Mouse (Mus musculus): Measurements from ENCODE around the gene Snrpb2. TPM values are rescaled to one million over a fixed set of nuclear protein-coding genes. Genes with fewer than 3 reads are reported as not detected.

Gene Snrpb2
- polyA plus RNA-seq, 1 experiment from 2014 or later: 129 TPM

DNA sequence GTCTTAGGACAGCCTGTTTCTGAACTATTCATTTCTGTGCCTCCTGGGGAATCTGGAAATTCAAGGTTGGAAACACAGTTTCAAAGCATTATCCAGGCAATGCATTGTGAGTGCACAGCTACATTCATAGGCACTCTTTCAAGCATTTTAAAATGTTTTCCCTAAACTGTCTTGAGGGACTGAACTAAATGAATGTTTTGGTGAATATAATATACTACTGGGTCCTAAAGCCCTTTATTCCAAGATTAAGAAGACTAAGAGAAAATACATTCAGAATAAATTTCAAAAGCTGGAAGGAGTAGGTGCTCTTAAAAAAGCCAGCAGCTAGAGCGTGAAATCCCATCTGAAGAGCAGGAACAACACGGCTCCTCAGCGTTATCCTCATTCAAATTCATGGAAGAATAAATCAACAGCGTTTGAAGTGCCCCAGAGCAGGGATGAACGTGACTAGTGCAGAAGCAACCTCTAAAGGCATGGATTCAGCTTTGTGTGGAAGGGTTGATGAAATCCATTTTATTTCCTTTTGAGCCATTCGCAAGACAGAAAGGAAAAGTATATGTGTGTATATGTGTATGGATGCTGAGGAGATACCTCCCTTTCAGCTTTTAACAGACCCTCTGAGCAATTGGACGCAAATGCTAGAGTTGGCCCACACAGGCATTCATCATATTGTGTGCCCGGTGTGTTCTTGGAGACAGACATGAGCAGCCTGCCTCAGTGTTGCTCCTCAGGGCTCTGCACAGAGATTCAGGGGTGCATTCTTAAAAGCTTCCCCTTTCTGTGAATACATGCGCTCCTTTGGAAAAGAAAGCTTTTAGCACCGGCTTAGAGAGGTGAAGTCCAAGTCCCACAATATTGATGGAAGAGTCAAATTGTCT, 30.2 kb upstream of the Snrpb2 start:
- H3K36me3 ChIP-seq (ENCODE audit: control insufficient read depth, insufficient read depth, low read length): no peaks in the 10 kb centered on the region
- no peaks in the 10 kb centered on the region for H3K4me1 ChIP-seq (replicated peaks; ENCODE audit: control insufficient read depth, insufficient read depth, low read length)
- ATAC-seq (replicated peaks; ENCODE audit: low FRiP score) (peak; percentile 74), DNase-seq (ENCODE audit: low spot score) (no peak)
- no peaks in the 10 kb centered on the region for H3K9me3 ChIP-seq (ENCODE audit: control insufficient read depth, low read length)
- no peak overlapping the region for H3K4me2 ChIP-seq (ENCODE audit: low read depth, low read length, severe bottlenecking)
- no peak overlapping the region for H3K9ac ChIP-seq (ENCODE audit: low read length)
- no peak overlapping the region for H3K4me3 ChIP-seq (ENCODE audit: low read depth, low read length)
- 50% methylated on average over 10 of the region's 10 CpGs for WGBS
- H3K27me3 ChIP-seq (ENCODE audit: control insufficient read depth, insufficient read depth, low read length): no peaks in the 10 kb centered on the region
- H3K27ac ChIP-seq (ENCODE audit: low read depth, low read length): no peak overlapping the region

DNA sequence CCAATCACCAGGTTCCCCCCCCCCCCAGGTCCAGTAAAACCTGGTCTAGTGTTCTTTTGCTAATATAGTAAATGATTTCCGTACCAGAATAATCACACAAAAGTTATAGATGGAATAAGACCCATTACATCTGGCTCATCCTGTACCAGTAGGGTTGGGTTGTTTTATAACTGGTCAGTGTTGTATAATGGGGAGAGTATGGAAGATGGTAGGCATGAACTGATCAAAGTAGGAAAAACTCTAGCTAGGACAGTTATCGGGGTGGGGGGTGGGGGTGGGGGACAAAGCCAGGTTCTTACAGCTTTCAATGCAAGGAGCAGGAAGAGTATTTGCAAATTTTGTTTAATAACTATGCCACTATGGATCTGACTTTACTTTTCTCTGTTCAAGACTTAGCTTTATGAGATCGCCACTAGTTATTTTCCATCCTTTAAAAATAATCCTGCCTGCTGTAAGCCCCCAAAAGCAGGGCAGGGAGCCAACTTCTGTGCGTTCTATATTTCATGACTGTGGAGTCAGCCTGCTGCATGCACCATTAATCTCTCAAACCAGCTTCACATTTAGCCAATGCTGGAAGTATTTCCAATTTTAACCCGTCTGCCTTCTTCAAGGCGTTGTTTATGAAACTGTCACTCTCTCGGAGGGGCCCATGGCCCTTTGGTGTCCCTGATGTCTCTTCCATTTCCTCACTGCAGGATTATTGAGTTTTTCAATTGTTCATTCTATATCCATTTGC, 28.3 kb upstream of the Snrpb2 start:
- H3K4me1 ChIP-seq (replicated peaks; ENCODE audit: control insufficient read depth, insufficient read depth, low read length): no peaks in the 10 kb centered on the region
- DNase-seq (ENCODE audit: low spot score) (no peak), ATAC-seq (replicated peaks; ENCODE audit: low FRiP score) (no peak)
- WGBS: 91% methylated on average over 7 of the region's 7 CpGs
- H3K27me3 ChIP-seq (ENCODE audit: control insufficient read depth, insufficient read depth, low read length): no peaks in the 10 kb centered on the region
- no peaks in the 10 kb centered on the region for H3K9me3 ChIP-seq (ENCODE audit: control insufficient read depth, low read length)
- no peak overlapping the region for H3K4me3 ChIP-seq (ENCODE audit: low read depth, low read length)
- H3K36me3 ChIP-seq (ENCODE audit: control insufficient read depth, insufficient read depth, low read length): no peaks in the 10 kb centered on the region
- no peak overlapping the region for H3K9ac ChIP-seq (ENCODE audit: low read length)
- no peak overlapping the region for H3K4me2 ChIP-seq (ENCODE audit: low read depth, low read length, severe bottlenecking)
- no peak overlapping the region for H3K27ac ChIP-seq (ENCODE audit: low read depth, low read length)

DNA sequence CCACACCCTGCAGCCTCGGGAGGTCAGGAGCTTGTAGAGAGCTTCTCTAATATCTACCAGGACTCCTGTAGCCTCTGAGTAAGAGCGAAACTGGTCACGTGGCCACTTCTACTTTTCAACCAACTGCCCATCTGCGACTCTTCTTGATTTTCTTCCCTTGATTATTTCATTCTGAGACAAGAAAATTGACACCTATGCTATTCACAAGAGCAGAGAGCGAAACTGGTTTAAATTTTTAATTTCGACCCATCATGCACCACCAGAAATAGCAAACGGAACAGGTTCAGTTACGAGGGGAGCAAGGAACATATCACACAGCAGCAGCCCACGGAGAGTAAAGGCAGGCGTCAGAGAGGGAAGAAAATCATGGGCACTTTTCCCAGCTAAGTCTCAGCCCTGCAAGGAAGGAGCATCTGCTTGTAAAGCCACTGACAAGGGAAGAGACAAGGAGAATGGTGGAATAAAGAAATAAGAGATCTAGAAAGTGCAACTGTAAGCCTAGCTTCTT, 27.7 kb upstream of the Snrpb2 start:
- Histone ChIP-seq H3K27ac (ENCODE audit: low read depth, low read length) (no peak overlapping the region), H3K4me3 (ENCODE audit: low read depth, low read length) (no peak overlapping the region), H3K4me1 (replicated peaks; ENCODE audit: control insufficient read depth, insufficient read depth, low read length) (no peaks in the 10 kb centered on the region), H3K27me3 (ENCODE audit: control insufficient read depth, insufficient read depth, low read length) (no peaks in the 10 kb centered on the region), H3K36me3 (ENCODE audit: control insufficient read depth, insufficient read depth, low read length) (no peaks in the 10 kb centered on the region), H3K9me3 (ENCODE audit: control insufficient read depth, low read length) (no peaks in the 10 kb centered on the region), H3K9ac (ENCODE audit: low read length) (no peak overlapping the region), H3K4me2 (ENCODE audit: low read depth, low read length, severe bottlenecking) (no peak overlapping the region)
- ATAC-seq (replicated peaks; ENCODE audit: low FRiP score): no peak
- DNase-seq (ENCODE audit: low spot score): no peak
- 89% methylated on average over 10 of the region's 10 CpGs for WGBS

DNA sequence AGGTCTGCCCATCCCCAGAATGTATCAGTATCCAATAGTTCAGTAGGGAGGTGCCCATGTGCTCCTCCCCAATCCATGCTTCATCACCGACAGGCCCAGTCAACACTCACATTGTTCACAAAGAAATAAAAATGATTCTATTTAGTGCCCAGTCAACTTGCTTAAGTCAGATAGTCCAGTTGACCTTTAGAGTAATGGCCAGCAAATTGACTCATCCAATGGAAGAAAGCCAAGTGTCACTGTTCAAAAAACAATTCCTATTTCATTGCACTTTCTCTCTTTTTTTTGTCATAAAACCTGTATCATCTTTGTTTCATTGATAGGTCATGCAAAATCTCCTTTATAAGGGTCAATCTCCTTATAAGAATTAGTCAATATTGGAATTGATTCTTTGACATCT, 21.2 kb upstream of the Snrpb2 start:
- no peaks in the 10 kb centered on the region for H3K36me3 ChIP-seq (ENCODE audit: control insufficient read depth, insufficient read depth, low read length)
- H3K27ac ChIP-seq (ENCODE audit: low read depth, low read length): no peak overlapping the region
- ATAC-seq (replicated peaks; ENCODE audit: low FRiP score) (no peak), DNase-seq (ENCODE audit: low spot score) (no peak)
- WGBS: 86% methylated on average over 1 of the region's 1 CpGs
- no peaks in the 10 kb centered on the region for H3K9me3 ChIP-seq (ENCODE audit: control insufficient read depth, low read length)
- no peak overlapping the region for H3K4me3 ChIP-seq (ENCODE audit: low read depth, low read length)
- no peak overlapping the region for H3K9ac ChIP-seq (ENCODE audit: low read length)
- no peaks in the 10 kb centered on the region for H3K4me1 ChIP-seq (replicated peaks; ENCODE audit: control insufficient read depth, insufficient read depth, low read length)
- no peaks in the 10 kb centered on the region for H3K27me3 ChIP-seq (ENCODE audit: control insufficient read depth, insufficient read depth, low read length)
- no peak overlapping the region for H3K4me2 ChIP-seq (ENCODE audit: low read depth, low read length, severe bottlenecking)

DNA sequence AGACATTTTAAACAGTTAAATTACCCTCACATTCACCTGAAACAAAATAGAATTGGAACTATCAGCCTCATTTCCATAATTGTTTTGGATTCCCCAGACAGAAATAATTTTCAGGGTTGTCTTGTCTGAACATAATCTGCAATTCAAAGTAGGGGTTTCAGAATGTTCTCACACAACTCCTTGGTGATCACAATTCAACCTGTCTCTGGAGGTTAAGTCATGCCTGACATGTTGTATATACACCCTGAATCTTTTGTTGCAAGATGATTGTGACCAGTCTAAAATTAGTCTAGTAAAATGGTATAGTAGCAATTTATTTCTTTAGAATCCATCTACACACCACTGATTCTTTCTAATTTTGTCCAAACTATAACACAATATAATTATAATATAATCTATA, 7.6 kb upstream of the Snrpb2 start:
- no peak for ATAC-seq (replicated peaks; ENCODE audit: low FRiP score)
- no peaks in the 10 kb centered on the region for H3K36me3 ChIP-seq (ENCODE audit: control insufficient read depth, insufficient read depth, low read length)
- no peak overlapping the region for H3K27ac ChIP-seq (ENCODE audit: low read depth, low read length)
- H3K4me1 ChIP-seq (replicated peaks; ENCODE audit: control insufficient read depth, insufficient read depth, low read length): no peaks in the 10 kb centered on the region
- no peak overlapping the region for H3K9ac ChIP-seq (ENCODE audit: low read length)
- no peak for DNase-seq (ENCODE audit: low spot score)
- no peaks in the 10 kb centered on the region for H3K27me3 ChIP-seq (ENCODE audit: control insufficient read depth, insufficient read depth, low read length)
- no peaks in the 10 kb centered on the region for H3K9me3 ChIP-seq (ENCODE audit: control insufficient read depth, low read length)
- no peak overlapping the region for H3K4me3 ChIP-seq (ENCODE audit: low read depth, low read length)
- H3K4me2 ChIP-seq (ENCODE audit: low read depth, low read length, severe bottlenecking): no peak overlapping the region

DNA sequence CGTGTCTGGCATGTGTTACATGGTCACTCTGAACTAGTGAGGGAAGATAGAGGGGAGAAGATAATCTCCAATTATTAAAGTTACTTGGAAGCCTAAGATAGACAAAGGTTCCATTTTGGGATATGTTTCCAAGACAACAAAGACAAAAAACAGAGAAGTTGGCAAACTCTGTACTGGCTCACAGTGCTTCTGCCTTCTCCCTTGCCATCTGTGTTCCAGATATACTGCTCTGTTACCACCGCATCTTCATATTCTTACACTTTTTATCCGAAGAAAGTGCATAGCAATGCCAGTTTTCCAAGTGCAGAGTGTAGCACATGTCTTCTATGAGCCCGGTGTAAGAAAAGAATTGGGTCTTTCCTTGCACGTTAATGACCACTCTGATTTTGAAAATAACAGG, 6.1 kb upstream of the Snrpb2 start:
- H3K36me3 ChIP-seq (ENCODE audit: control insufficient read depth, insufficient read depth, low read length): no peaks in the 10 kb centered on the region
- H3K4me3 ChIP-seq (ENCODE audit: low read depth, low read length): no peak overlapping the region
- no peaks in the 10 kb centered on the region for H3K9me3 ChIP-seq (ENCODE audit: control insufficient read depth, low read length)
- no peak overlapping the region for H3K4me2 ChIP-seq (ENCODE audit: low read depth, low read length, severe bottlenecking)
- ATAC-seq (replicated peaks; ENCODE audit: low FRiP score): no peak
- no peaks in the 10 kb centered on the region; the same call in 1 of the 2 replicates for H3K27me3 ChIP-seq (ENCODE audit: control insufficient read depth, insufficient read depth, low read length)
- H3K9ac ChIP-seq (ENCODE audit: low read length): no peak overlapping the region
- 78% methylated on average over 5 of the region's 5 CpGs for WGBS
- DNase-seq (ENCODE audit: low spot score): no peak
- no peak overlapping the region for H3K27ac ChIP-seq (ENCODE audit: low read depth, low read length)
- no peaks in the 10 kb centered on the region for H3K4me1 ChIP-seq (replicated peaks; ENCODE audit: control insufficient read depth, insufficient read depth, low read length)

DNA sequence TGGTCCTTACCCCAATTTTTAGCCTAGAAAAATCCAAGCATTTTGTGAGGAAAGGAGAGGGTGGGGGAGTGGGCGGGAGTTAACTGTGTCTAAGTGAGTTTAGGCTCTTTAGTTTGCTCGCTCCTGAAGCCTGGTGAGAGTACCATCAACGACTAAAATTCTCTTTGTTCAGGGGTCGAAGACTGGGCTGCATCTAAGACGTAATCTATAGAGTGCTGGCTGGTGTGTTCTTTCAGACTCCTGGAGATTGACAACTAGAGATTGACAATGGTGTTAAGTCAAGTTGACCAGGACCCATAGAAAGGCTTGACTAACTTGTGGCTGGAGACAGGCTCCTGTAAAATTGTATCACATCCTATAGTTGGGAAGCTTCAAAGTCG, 417 bp upstream of the Snrpb2 start:
- ATAC-seq (replicated peaks; ENCODE audit: low FRiP score) (no peak; the same call in 1 of the 2 replicates), DNase-seq (ENCODE audit: low spot score) (no peak)
- Histone ChIP-seq H3K27me3 (ENCODE audit: control insufficient read depth, insufficient read depth, low read length) (no peaks in the 10 kb centered on the region; the same call in 1 of the 2 replicates), H3K4me3 (ENCODE audit: low read depth, low read length) (peak overlapping the region; percentile 76), H3K9ac (ENCODE audit: low read length) (peak overlapping the region; percentile 39; the same call in 1 of the 2 replicates), H3K27ac (ENCODE audit: low read depth, low read length) (no peak overlapping the region), H3K36me3 (ENCODE audit: control insufficient read depth, insufficient read depth, low read length) (no peaks in the 10 kb centered on the region), H3K9me3 (ENCODE audit: control insufficient read depth, low read length) (no peaks in the 10 kb centered on the region), H3K4me2 (ENCODE audit: low read depth, low read length, severe bottlenecking) (peak overlapping the region; percentile 62), H3K4me1 (replicated peaks; ENCODE audit: control insufficient read depth, insufficient read depth, low read length) (0 out of 2 replicates have a peak, but pooled peaks cover 3% of the 10 kb centered on the region)
- 42% methylated on average over 6 of the region's 6 CpGs for WGBS

DNA sequence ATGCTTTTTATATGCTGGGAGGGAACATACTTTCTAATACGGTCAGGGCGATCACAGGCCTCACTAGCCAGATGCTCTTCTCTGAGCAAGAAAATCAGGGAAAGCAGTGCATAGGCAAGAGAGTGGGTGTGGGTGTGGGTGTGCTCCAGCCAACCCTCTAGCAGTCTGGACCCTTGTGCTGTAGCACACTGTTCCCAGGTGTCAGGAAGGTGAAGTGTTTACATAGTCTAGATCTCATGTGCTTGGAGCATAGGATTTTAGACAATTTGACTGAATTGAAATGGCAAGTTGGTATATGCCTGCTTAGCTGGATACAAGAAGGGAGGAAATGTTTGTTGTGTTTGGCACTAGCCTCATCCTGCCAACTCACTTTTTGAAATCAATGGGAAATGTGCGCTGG, 3.1 kb downstream of the Snrpb2 start:
- DNase-seq (ENCODE audit: low spot score): no peak
- Histone ChIP-seq H3K4me3 (ENCODE audit: low read depth, low read length) (no peak overlapping the region), H3K4me2 (ENCODE audit: low read depth, low read length, severe bottlenecking) (no peak overlapping the region), H3K27ac (ENCODE audit: low read depth, low read length) (no peak overlapping the region), H3K4me1 (replicated peaks; ENCODE audit: control insufficient read depth, insufficient read depth, low read length) (0 out of 2 replicates have a peak, but pooled peaks cover 3% of the 10 kb centered on the region), H3K27me3 (ENCODE audit: control insufficient read depth, insufficient read depth, low read length) (no peaks in the 10 kb centered on the region; the same call in 1 of the 2 replicates), H3K9ac (ENCODE audit: low read length) (no peak overlapping the region), H3K9me3 (ENCODE audit: control insufficient read depth, low read length) (no peaks in the 10 kb centered on the region), H3K36me3 (ENCODE audit: control insufficient read depth, insufficient read depth, low read length) (peaks cover 5% of the 10 kb centered on the region; the same call in 1 of the 2 replicates)
- ATAC-seq (replicated peaks; ENCODE audit: low FRiP score): no peak
- 95% methylated on average over 3 of the region's 3 CpGs for WGBS
